Mouse (Mus musculus) hindlimb bud, embryonic 11.5 days (tissue): ENCODE results near the gene Stil.

Experiments
- DNase-seq: peaks from one replicate; pipeline ENCODE4 v3.0.0-alpha.2; 2012; ENCODE audit warnings: low read depth, low spot score; ENCODE audit errors: extremely low spot score

The Stil gene

DNA sequence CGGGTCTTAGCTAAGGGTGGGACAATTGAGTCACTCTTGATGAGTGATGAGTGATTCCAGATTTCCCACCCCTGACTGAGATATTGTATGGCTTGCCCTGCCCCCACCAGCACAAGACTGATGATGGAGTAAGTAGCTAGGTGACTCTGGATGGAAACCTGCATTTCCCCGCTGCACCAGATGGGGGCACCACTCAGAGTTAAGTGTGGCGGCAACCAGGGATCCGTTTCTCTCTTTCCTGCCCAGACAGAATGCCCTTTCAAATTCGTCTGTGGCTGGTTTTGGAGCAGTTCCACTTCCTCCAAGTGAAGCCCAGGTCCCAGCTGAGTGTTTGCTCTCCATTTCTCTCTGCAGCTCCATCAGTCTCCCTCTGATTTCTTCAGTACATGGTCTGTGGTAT lies 47.8 kb downstream of the Stil start:
- no peak for DNase-seq

DNA sequence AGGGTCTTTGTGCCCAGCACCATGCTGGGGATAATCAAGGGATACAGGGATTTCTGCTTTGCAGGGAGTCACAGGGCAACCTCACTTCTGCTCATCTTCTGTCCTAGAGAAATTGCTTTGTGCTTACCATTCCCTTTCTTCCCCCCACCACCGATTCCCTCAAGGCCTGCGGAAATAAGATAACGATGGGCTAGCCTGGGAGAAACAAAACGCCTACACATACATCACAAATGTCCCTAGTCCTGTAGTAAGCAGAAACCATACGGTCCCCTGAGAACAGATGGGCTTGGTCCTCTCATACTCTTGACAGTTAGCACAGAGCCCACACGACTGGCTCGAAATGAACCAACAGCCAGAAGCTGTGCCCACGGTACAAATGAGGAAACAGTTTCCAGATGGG lies 48.2 kb downstream of the Stil start:
- DNase-seq, result no peak

DNA sequence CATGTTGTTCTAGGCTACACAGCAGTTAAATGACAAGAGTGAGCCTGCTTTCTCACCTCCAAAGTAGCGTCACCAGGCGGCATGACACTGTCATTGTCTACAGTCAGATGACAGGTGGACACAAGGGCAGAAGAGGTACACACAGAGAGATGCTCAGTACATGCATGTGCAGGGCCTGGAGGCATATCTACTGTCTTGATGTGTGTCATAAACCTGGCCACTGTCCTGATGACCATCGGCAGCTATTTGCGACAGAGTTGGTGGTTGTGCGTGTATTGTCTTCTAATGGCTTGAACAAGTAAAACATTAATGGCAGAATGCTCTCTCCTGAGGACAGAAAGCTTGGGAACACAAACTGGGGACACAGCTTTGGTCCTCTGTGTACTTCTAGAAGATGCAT lies 51.3 kb downstream of the Stil start:
- DNase-seq, result no peak

GRCm38 (mm10) chr4:115052343-115053005 lies 52.5 kb downstream of the Stil start:
- no peak for DNase-seq

- no peak for DNase-seq
These were observed 55.1 kb downstream of the Stil start for GRCm38 (mm10) chr4:115055044-115055443.

- DNase-seq, result no peak
These were observed 55.7 kb downstream of the Stil start for GRCm38 (mm10) chr4:115055691-115056090.

GRCm38 (mm10) chr4:115056371-115056920 lies 56.5 kb downstream of the Stil start, which contains the start of gene Tal1:
Tal1 (plus strand) TSS chr4:115056426.
- no peak for DNase-seq

GRCm38 (mm10) chr4:115056921-115057673 lies 57.1 kb downstream of the Stil start:
- no peak for DNase-seq

GRCm38 (mm10) chr4:115057674-115058316 lies 57.8 kb downstream of the Stil start:
- DNase-seq, result no peak

DNA sequence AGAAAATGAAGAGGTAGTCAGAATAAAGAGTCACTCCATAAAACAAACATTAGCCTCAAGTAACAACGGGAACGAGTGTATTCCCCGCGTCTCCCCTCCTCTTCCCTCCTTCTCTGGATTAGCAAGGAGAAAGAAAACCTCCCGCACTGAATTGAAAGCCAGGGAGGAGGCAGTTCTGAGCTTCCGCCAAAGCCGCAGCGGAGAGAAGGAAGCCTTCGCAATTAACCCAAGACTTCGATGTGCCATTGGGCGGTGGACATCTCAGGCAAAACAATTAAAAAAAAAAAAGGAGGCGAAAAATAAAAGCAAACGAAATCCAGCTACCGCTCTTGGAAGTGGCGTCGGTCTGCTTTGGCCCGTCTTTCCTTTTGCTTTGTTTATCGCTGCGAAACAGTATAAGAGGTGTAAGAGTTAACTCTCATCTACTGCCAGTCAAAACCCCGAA lies 58.4 kb downstream of the Stil start:
- DNase-seq, result no peak

DNA sequence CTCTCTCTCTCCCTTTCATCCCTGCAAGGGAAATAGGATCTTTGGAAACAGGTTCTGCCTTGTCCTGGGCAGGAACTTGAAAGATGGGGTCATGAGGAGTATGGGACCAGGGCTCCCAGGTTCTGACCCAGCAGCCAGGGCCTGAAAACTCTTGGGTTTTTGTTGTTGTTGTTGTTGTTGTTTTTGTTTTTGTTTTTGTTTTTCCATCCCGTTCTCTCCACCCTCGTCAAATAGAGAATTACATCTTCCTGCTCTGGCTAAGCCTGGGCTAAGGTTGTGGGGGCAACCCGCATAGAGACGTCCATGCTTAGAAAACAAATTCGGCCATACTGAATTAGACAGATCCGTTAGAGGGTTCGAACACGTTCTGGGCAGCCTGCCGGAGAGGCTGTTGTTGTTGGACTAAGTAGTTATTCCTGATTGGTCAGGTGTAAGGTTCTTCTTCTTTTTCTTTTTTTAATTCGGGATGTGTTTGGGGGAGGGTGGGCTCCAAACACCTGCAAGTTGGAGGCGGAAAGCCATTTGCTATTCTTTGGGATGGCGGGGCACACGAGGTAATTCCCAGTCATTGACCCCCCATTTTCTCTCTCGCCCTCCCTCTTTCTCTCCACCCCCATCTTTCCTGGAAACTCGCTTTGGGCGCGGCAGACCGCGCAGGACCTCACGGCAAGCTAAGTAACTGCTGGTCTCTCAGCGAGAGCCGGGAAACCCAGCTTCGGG lies 59.1 kb downstream of the Stil start:
- no peak for DNase-seq

GRCm38 (mm10) chr4:115059871-115060270 lies 59.9 kb downstream of the Stil start:
- DNase-seq, result no peak

GRCm38 (mm10) chr4:115060753-115061152 lies 60.8 kb downstream of the Stil start:
- DNase-seq, result no peak

- DNase-seq, result no peak
These were observed 62.5 kb downstream of the Stil start for GRCm38 (mm10) chr4:115062540-115062874.

GRCm38 (mm10) chr4:115062875-115063517 lies 63.0 kb downstream of the Stil start:
- DNase-seq, result no peak

DNA sequence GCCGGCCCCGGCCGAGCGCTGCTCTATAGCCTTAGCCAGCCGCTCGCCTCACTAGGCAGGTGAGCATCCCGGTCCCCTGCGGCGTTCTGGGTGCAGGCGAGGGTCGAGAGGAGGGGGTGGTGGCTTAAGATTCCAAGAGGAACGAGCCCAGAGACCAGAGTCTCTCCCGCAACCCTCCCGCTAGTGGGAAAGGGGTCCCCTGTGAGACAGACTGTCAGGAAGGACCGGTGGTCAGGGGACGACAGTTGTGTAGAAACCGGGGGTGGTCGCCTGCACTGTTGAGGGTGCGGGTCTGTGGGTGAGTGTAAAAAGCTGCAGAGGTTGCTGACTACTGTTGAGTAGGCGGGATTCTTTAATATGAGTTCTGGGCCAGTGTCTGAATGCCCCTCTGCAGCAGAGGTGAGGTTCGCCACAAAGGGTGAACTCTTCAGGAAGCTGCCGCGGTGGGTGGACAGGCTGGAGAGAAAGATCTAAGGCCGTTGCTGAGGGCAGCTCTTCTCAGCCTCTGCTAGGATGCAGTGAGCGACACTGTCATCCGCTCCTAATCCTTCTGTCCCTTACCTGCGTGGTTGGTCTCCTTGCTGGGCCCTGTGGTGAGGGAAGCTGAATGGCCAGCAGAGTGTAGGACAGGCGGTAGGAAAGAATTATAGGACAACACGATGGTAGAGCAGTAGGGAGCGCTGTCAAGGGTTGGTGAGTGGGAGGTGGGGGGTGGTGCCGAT lies 63.7 kb downstream of the Stil start:
- DNase-seq, result no peak

GRCm38 (mm10) chr4:115071668-115072067 lies 71.7 kb downstream of the Stil start:
- no peak for DNase-seq

DNA sequence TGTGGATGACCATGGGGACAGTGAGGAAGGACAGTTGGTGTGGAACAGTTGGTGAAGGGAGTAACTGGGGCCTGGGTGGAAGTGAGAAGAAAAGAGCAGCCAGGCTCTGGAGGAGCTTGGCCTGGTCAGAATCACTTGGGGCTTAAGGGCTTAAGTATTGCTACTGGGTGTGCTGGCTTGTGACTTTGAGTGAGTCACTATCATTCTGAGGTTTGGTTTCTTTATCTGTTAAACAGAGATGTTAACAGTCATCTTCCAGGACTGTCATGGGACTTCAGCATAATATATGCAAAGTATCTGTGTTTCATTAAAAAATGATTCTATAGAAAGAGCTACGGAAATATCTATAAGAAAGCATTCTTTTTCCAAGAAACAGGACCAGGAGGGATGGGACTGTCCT lies 74.8 kb downstream of the Stil start:
- DNase-seq, result no peak

DNA sequence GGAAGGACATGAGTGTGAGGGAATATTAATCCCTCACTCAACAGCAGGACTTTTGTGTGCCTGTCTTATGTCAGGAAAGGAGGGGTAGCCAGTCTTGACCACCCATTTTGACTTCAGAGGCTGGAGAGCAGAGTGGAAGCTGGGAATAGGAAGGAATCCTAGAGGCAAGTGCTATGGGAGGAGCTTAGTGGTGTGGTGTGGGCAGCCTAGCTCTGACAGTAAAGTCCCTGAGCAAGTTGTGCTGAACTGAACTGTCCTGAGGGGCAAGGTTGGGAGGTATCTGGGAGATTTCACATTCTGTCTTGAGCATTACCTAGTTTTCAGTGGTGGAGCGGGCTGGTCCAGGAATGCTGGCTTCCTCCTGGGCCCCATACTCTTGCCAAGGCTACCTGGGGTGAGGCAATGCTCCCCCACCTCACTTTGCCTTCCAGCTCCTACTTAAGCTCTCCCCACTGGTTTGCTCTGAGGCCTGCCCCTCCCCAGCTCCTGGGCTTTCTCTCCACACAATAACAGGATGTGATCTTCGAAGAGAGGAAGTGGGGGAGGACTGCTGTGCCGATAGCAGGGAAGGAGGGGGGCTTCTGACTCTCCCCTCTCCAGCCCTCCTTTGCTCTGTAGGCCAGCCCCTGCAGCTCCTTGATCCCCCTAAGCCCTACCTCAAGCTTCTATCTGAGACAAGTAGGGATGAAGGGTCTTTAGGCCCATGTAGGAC lies 75.4 kb downstream of the Stil start:
- no peak for DNase-seq
